Mouse (Mus musculus) Patski (cell line): ENCODE results near the gene Vmn1r46. TPM values are rescaled to one million over a fixed set of nuclear protein-coding genes. Genes with fewer than 3 reads are reported as not detected.
A peak's percentile ranks its signal among the peaks of the same experiment; 100 is the strongest.
"Not testable (repeated sequence)": the region's sequence is repeated elsewhere in the genome, so short reads cannot be mapped to it uniquely, and the experiment has no call there.

Source experiments
- ATAC-seq: fragments of 100-300 bp; one replicate; pipeline ENCODE4 v1.8.0; 2021
- CTCF ChIA-PET: fragments of 350-600 bp; sonication (Branson Sonifier 250); formaldehyde crosslinking; loops from one replicate; lab custom pipeline; 2022; ENCODE audit warnings: inconsistent platforms; lab: Charles Lee
- POLR2A ChIA-PET: fragments of 350-600 bp; sonication (Branson Sonifier 250); formaldehyde crosslinking; loops from one replicate; lab custom pipeline; 2022; ENCODE audit warnings: antibody characterized with exemption, inconsistent platforms; lab: Charles Lee
- DNase-seq: peaks from one replicate; pipeline ENCODE4 v3.0.0-alpha.2; 2011; ENCODE audit warnings: low read depth, low spot score
- H3K27me3 ChIP-seq: fragments of 371-371 bp; one replicate; pipeline ENCODE4 v1.5.1; 2021
- CTCF ChIP-seq: fragments of 100-300 bp; IDR thresholded peaks from one replicate; pipeline ENCODE4 v1.5.1; 2021
- in situ Hi-C: fragments of 300-500 bp; cut with MboI; formaldehyde crosslinking; loops from 3 replicates; pipeline ENCODE4 v1.11.1; 2018; ENCODE audit warnings: low pct_unique_long_range_greater_than_20kb, mixed read lengths
- polyA plus RNA-seq: library from polyadenylated mRNA; unstranded; gene quantifications from one replicate; pipeline ENCODE4 v1.2.3, GENCODE M21; 2021

Vmn1r46 gene
- 0.01 TPM for polyA plus RNA-seq

- ATAC-seq = no peak
- POLR2A ChIA-PET = no interaction called here
- no peak for DNase-seq
- TF ChIP-seq CTCF = no peak
- in situ Hi-C loops = no loop called here
- CTCF ChIA-PET = no interaction called here
- no peaks in the 10 kb centered on the region for H3K27me3 ChIP-seq
Measured at GRCm38 (mm10) chr6:89969013-89969412, at the start of gene Vmn1r46. Gene Vmn1r46, plus strand, starts transcription at chr6:89969313.

DNA sequence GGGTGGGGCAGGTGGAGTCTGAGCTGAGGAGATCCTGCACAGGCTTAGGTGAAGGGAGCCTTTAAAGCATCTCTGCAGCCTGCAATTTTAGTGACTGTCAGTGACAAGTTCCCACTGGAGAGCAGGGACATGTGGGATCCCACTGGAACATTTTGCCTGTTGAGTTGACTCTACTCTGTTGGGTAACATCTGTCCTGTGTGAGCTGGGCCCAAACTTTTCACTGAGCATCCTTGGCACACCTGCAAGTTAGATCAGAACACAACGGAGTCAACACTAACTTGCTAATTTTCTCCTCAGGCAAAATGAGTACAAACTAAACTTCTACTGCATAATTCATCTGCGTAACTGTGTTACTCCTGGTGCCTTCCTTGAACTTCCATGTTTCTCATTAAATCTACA lies 28.6 kb upstream of the Vmn1r46 start, which contains the start of gene Vmn1r45:
Vmn1r45 (minus strand) TSS at position 101 of the 400 bp plus-strand sequence.
- in situ Hi-C loops, CTCF ChIA-PET, DNase-seq, POLR2A ChIA-PET, H3K27me3 ChIP-seq, ATAC-seq: not testable (repeated sequence)

- no peaks in the 10 kb centered on the region for H3K27me3 ChIP-seq
- no peak for ATAC-seq
Measured at GRCm38 (mm10) chr6:89940926-89941325, 28.2 kb upstream of the Vmn1r46 start.

DNA sequence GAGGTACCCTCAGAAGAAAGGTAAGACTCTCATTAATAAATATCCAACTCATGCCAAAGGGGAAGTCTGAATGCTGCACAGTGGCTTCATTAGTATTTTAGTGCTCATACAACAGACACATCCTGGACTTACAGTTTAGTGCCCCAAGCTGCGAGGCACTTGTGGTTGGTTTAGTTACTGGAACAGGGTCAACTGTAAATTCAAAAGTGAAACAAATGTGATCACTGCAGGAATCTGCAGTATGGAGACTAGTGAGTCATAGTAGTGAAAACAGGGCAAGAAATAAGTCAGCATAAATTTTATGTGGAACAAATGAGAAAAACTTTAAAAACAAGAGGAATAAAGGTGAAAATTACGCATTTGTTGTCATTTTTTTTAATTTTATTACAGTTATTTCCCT lies 15.6 kb upstream of the Vmn1r46 start:
- TF ChIP-seq CTCF = no peak
- ChIA-PET CTCF (no interaction called here), POLR2A (no interaction called here)
- ATAC-seq (no peak), DNase-seq (no peak)
- in situ Hi-C loops = no loop called here
- H3K27me3 ChIP-seq = no peaks in the 10 kb centered on the region

More at GRCm38 (mm10) chr6:89940926-89941325, 28.2 kb upstream of the Vmn1r46 start:
- ChIA-PET POLR2A (no interaction called here), CTCF (no interaction called here)
- in situ Hi-C loops = no loop called here
- no peak for TF ChIP-seq CTCF
- DNase-seq = no peak

GRCm38 (mm10) chr6:89966341-89966740 lies 2.8 kb upstream of the Vmn1r46 start:
- DNase-seq = no peak
- no peak for ATAC-seq
- in situ Hi-C loops = no loop called here
- ChIA-PET CTCF (no interaction called here), POLR2A (no interaction called here)
- no peaks in the 10 kb centered on the region for H3K27me3 ChIP-seq
- no peak for TF ChIP-seq CTCF

DNA sequence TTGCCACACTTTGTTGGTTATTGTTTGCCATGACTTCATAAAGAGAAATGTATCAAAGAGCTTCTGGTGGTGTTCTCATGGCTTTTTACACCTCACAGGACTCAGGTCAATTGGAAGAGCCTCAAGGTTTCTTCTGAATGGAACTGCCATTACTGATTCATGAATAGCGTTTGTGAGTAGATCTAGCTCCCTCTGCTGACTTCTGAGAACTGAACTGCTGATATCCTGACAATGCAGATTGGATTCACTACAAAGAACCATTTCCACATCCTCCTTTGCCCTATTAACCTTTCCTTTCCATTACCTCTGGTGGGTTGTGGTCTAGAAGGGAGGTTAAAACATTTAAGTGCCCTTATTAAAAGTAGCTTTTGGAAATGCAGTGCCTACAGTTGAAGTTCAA lies 16.9 kb downstream of the Vmn1r46 start:
- in situ Hi-C loops = loop anchor here (10.0 kb wide), 1 partner anchor 301 kb away; no protein-coding TSS in a partner anchor
- peak; percentile 51 for TF ChIP-seq CTCF
- ChIA-PET POLR2A (no interaction called here), CTCF (interaction anchor here (0.9 to 1.2 kb wide), 2 partner anchors 11 to 12 kb away, joined by 3 read pairs; no protein-coding TSS in a partner anchor)
- no peak for ATAC-seq
- H3K27me3 ChIP-seq = no peaks in the 10 kb centered on the region
- DNase-seq = no peak

GRCm38 (mm10) chr6:90015847-90016246 lies 46.7 kb downstream of the Vmn1r46 start, which contains the start of gene Vmn1r47:
Gene Vmn1r47, plus strand, starts transcription at chr6:90016147.
- H3K27me3 ChIP-seq, DNase-seq, in situ Hi-C loops, CTCF ChIA-PET, ATAC-seq, POLR2A ChIA-PET: not testable (repeated sequence)

Other genes with a start within 250 kb of the Vmn1r46 start
- not detected for gene Vmn1r41, start 228.5 kb upstream of the Vmn1r46 start, polyA plus RNA-seq
- gene Vmn1r42, start 92.9 kb upstream of the Vmn1r46 start, polyA plus RNA-seq = 0.10 TPM
- 0.13 TPM for gene Vmn1r43, start 92.9 kb upstream of the Vmn1r46 start, polyA plus RNA-seq
- not detected for gene Vmn1r44, start 85.7 kb upstream of the Vmn1r46 start, polyA plus RNA-seq
- gene Vmn1r45, start 28.7 kb upstream of the Vmn1r46 start, polyA plus RNA-seq = not detected
- gene Vmn1r47, start 46.8 kb downstream of the Vmn1r46 start, polyA plus RNA-seq = not detected
- gene Vmn1r48, start 67.5 kb downstream of the Vmn1r46 start, polyA plus RNA-seq = not detected
- not detected for gene Vmn1r49, start 109.2 kb downstream of the Vmn1r46 start, polyA plus RNA-seq
- gene Vmn1r50, start 132.1 kb downstream of the Vmn1r46 start, polyA plus RNA-seq = not detected
- not detected for gene Vmn1r51, start 153.3 kb downstream of the Vmn1r46 start, polyA plus RNA-seq
- not detected for gene Vmn1r52, start 205.5 kb downstream of the Vmn1r46 start, polyA plus RNA-seq
- gene V1ra8, start 233.5 kb downstream of the Vmn1r46 start, polyA plus RNA-seq = not detected